Mouse (Mus musculus) liver, postnatal 0 days (tissue): ENCODE results near the gene Nubp1. TPM values are rescaled to one million over a fixed set of nuclear protein-coding genes. Genes with fewer than 3 reads are reported as not detected.

ENCODE experiments used
- ATAC-seq: fragments of 200-750 bp; cut with Nextera tagmentation; 2 replicates; pipeline ENCODE4 v1.8.0; 2017; ENCODE audit warnings: mild to moderate bottlenecking, moderate library complexity
- DNase-seq: peaks from one replicate; pipeline ENCODE4 v3.0.0-alpha.2; 2016
- H3K27ac ChIP-seq: fragments of 300-500 bp; sonication (generic); 2 replicates; pipeline ENCODE4 v1.5.1; 2014; ENCODE audit warnings: antibody characterized with exemption, moderate library complexity, mild to moderate bottlenecking, low read depth
- H3K27me3 ChIP-seq: fragments of 300-500 bp; sonication (generic); 2 replicates; pipeline ENCODE4 v1.6.1; 2014; ENCODE audit warnings: low read length, control low read depth, mixed read lengths; ENCODE audit not compliant: insufficient read depth
- H3K36me3 ChIP-seq: fragments of 300-500 bp; sonication (generic); replicated peaks from 2 replicates; pipeline ENCODE4 v1.6.1; 2014; ENCODE audit warnings: mild to moderate bottlenecking, control low read depth, low read length, moderate library complexity, mixed read lengths; ENCODE audit not compliant: insufficient read depth
- H3K4me1 ChIP-seq: fragments of 300-500 bp; sonication (generic); 2 replicates; pipeline ENCODE4 v1.6.1; 2014; ENCODE audit warnings: antibody characterized with exemption, mild to moderate bottlenecking, control low read depth; ENCODE audit not compliant: insufficient read depth
- H3K4me2 ChIP-seq: fragments of 300-500 bp; sonication (generic); 2 replicates; pipeline ENCODE4 v1.6.1; 2014; ENCODE audit warnings: low read depth, mild to moderate bottlenecking, low read length, moderate library complexity, mixed read lengths
- H3K4me3 ChIP-seq: fragments of 300-500 bp; sonication (generic); 2 replicates; pipeline ENCODE4 v1.5.1; 2014; ENCODE audit warnings: low read depth, low read length
- H3K9ac ChIP-seq: fragments of 300-500 bp; sonication (generic); replicated peaks from 2 replicates; pipeline ENCODE4 v1.6.1; 2014; ENCODE audit warnings: mild to moderate bottlenecking, moderate library complexity
- H3K9me3 ChIP-seq: fragments of 300-500 bp; sonication (generic); 2 replicates; pipeline ENCODE4 v1.6.1; 2016; ENCODE audit warnings: mild to moderate bottlenecking, control low read depth, low read length, mixed read lengths
- CTCF ChIP-seq: sonication (generic); IDR thresholded peaks from 2 replicates; pipeline ENCODE4 v1.5.1; 2016; ENCODE audit warnings: antibody characterized with exemption, low read depth
- EP300 ChIP-seq: IDR thresholded peaks from 2 replicates; pipeline ENCODE4 v1.6.1; 2016; ENCODE audit warnings: antibody characterized with exemption, low read depth, mild to moderate bottlenecking
- WGBS: fragments of 180-500 bp; shearing (Covaris S2); extraction: QIAGEN DNeasy Blood & Tissue Kit; methylation state at CpG from one replicate; pipeline ENCODE4 v1.1.7; 2014; ENCODE audit not compliant: insufficient replicate concordance; 5-methylcytosine and 5-hydroxymethylcytosine counted together
- polyA plus RNA-seq: library from polyadenylated mRNA; unstranded; fragments of >200 nt; fragmentation: Nextera tagmentation; extraction: Ambion mirVana; gene quantifications from 2 replicates; pipeline ENCODE4 v1.2.1, GENCODE M21; 2015

Nubp1 gene
- polyA plus RNA-seq, 1 experiment from 2014 or later = 24.3 TPM

GRCm38 (mm10) chr16:10384544-10384943 lies 27.2 kb upstream of the Nubp1 start:
- peak overlapping the region; percentile 62; the same call in 1 of the 2 replicates for H3K27ac ChIP-seq
- 56% methylated on average over 3 of the region's 3 CpGs for WGBS

GRCm38 (mm10) chr16:10385261-10385660 lies 26.5 kb upstream of the Nubp1 start:
- no peak for DNase-seq
- Histone ChIP-seq H3K9me3 (no peaks in the 10 kb centered on the region), H3K27me3 (no peaks in the 10 kb centered on the region), H3K4me2 (no peak overlapping the region), H3K9ac (no peak overlapping the region), H3K4me3 (no peak overlapping the region), H3K27ac (no peak overlapping the region), H3K36me3 (no peaks in the 10 kb centered on the region), H3K4me1 (peaks cover 15% of the 10 kb centered on the region)
- WGBS = 78% methylated on average over 12 of the region's 12 CpGs
- TF ChIP-seq EP300 = no peak
- TF ChIP-seq CTCF = no peak
- ATAC-seq = no peak

More at GRCm38 (mm10) chr16:10384544-10384943, 27.2 kb upstream of the Nubp1 start:
- Histone ChIP-seq H3K4me3 (peak overlapping the region; percentile 22), H3K4me1 (peaks cover 15% of the 10 kb centered on the region), H3K36me3 (no peaks in the 10 kb centered on the region), H3K9me3 (no peaks in the 10 kb centered on the region), H3K4me2 (peak overlapping the region; percentile 70), H3K9ac (no peak overlapping the region), H3K27me3 (no peaks in the 10 kb centered on the region)
- DNase-seq (no peak), ATAC-seq (peak; percentile 72)
- TF ChIP-seq CTCF (no peak), EP300 (no peak)

DNA sequence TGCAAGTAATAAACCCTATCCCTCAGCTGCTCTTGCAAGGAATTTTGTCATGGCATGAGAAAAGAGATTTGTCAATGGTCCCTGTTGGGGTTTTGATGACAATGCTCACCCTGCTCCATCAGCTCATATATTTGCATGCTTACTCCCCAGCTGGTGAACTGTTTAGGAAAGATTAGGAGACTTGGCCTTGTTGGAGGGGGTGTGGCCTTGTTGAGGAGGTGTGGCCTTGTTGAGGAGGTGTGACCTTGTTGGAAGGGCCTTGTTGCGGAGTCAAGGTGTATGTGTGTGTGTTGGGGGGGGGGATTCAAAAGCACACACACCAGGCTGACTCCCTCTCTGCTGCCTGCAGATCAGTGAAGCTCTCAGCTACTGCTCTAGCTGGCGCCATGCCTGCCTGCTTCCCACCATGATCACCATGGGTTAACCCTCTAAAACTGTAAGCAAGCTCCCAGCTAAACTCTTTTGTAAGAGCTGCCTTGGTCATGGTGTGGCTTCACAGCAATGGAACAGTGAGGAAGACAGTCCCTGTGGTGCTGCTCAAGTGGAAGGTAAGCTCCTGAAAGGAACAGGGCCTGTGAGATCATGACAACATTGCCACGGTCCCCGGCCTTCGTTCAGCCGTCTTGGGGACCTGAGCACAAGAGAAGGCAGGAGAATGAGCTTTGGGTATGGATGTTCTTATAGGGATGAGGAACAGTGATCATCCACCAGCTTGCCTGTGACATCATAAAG lies 22.9 kb upstream of the Nubp1 start:
- DNase-seq (no peak), ATAC-seq (no peak)
- WGBS = 77% methylated on average over 6 of the region's 6 CpGs

DNA sequence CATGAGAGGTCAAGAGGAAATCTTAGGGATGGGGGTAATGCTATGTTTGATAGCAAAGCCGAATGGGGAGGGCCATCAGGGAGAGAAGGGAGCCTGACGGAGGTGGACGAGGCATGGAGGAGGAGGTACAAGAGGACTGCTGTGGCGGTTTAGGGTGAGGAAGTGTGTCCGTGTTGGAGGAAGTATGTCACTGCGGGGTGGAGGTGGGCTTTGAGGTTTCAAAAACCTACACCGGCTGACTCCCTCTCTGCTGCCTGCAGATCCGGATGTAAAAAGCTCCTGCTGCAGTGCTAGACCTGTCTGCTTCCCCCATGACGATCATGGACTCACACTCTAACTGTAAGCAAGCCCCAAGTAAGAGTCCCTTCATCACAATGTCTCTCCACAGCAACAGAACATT lies 19.2 kb upstream of the Nubp1 start:
- Histone ChIP-seq H3K36me3 (no peaks in the 10 kb centered on the region), H3K9ac (no peak overlapping the region), H3K27me3 (peaks cover 6% of the 10 kb centered on the region; the same call in 1 of the 2 replicates), H3K27ac (no peak overlapping the region), H3K4me3 (no peak overlapping the region), H3K9me3 (no peaks in the 10 kb centered on the region), H3K4me2 (no peak overlapping the region), H3K4me1 (no peaks in the 10 kb centered on the region; the same call in 1 of the 2 replicates)
- DNase-seq (no peak), ATAC-seq (no peak)
- WGBS = 41% methylated on average over 9 of the region's 9 CpGs
- TF ChIP-seq EP300 = no peak
- no peak for TF ChIP-seq CTCF

More for the DNA sequence above, 22.9 kb upstream of the Nubp1 start:
- no peak overlapping the region for H3K4me3 ChIP-seq
- no peak overlapping the region for H3K27ac ChIP-seq
- no peaks in the 10 kb centered on the region for H3K36me3 ChIP-seq
- H3K4me2 ChIP-seq = no peak overlapping the region
- no peaks in the 10 kb centered on the region for H3K9me3 ChIP-seq
- no peak overlapping the region for H3K9ac ChIP-seq
- TF ChIP-seq CTCF = no peak
- TF ChIP-seq EP300 = no peak
- H3K4me1 ChIP-seq = peaks cover 13% of the 10 kb centered on the region
- H3K27me3 ChIP-seq = no peaks in the 10 kb centered on the region

DNA sequence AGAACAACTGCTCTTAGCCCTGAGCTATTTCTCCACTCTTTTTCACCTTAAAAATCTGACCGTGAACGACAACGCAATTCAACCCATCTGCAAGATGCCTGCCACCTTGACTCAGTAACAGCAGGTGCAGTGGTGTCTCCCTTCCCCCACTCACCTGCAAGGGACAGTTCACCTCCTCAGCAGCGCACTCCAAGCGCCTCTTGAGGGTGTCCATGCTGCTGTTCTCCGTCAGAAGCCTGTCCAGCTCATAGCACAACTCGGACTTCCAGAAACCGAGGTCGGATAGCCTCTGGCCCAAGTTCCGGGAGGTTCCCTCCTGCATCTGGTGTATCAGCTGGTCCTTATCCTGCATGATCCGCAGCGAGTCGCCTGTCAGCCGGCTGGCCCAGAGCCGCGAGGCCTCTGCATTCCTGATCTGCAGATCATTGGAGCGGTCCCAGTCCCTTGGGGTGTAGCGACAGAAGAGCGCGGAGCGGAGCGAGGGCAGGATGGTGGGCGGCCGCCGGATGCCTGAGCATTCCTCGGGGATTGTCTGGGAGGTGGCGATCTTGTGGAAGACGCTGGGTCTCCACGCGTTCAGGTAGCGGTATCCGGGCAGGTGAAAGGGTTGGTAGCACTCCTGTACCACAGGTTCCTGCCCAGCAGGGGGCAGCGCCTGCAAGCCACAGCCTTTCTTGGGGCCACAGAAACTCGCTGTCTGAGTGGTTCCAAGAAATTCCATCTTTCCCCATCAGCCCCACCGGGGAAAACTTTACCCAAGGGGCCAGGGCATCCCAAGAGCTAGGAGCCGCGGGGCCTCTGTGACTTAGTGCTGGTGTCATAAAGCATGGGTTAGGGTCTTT lies 16.8 kb upstream of the Nubp1 start, which contains the start of gene Tekt5:
Gene Tekt5, minus strand, starts transcription at position 792 of the 842 bp plus-strand sequence.
- Histone ChIP-seq H3K9me3 (no peaks in the 10 kb centered on the region), H3K36me3 (no peaks in the 10 kb centered on the region), H3K9ac (no peak within 1 kb of the TSS), H3K4me3 (peak within 1 kb of the TSS; percentile 13; the same call in 1 of the 2 replicates), H3K4me2 (peak within 1 kb of the TSS; percentile 54), H3K27me3 (peaks cover 6% of the 10 kb centered on the region; the same call in 1 of the 2 replicates), H3K27ac (no peak within 1 kb of the TSS), H3K4me1 (no peaks in the 10 kb centered on the region; the same call in 1 of the 2 replicates)
- ATAC-seq (peak; percentile 53), DNase-seq (peak; percentile 52)
- WGBS = 21% methylated on average over 37 of the region's 37 CpGs
- TF ChIP-seq CTCF (peak; percentile 71), EP300 (no peak)

- TF ChIP-seq CTCF (no peak), EP300 (no peak)
- ATAC-seq (no peak), DNase-seq (no peak)
- Histone ChIP-seq H3K4me1 (no peaks in the 10 kb centered on the region; the same call in 1 of the 2 replicates), H3K9me3 (no peaks in the 10 kb centered on the region), H3K27ac (no peak overlapping the region), H3K9ac (no peak overlapping the region), H3K36me3 (no peaks in the 10 kb centered on the region), H3K4me2 (no peak overlapping the region), H3K4me3 (no peak overlapping the region), H3K27me3 (peaks cover 6% of the 10 kb centered on the region; the same call in 1 of the 2 replicates)
- 63% methylated on average over 5 of the region's 5 CpGs for WGBS
These were observed 13.0 kb upstream of the Nubp1 start for GRCm38 (mm10) chr16:10398755-10399154.
